Mouse (Mus musculus) midbrain, postnatal 0 days (tissue): ENCODE data around the gene Gabrb2. TPM values are rescaled to one million over a fixed set of nuclear protein-coding genes. Genes with fewer than 3 reads are reported as not detected.

Experiments used
- ATAC-seq: fragments of 200-750 bp; cut with Nextera tagmentation; 2 replicates; pipeline ENCODE4 v1.8.0; 2017; ENCODE audit warnings: moderate number of reproducible peaks, mild to moderate bottlenecking, moderate TSS enrichment, moderate library complexity; ENCODE audit not compliant: low FRiP score
- DNase-seq: peaks from one replicate; pipeline ENCODE4 v3.0.0-alpha.2; 2015; ENCODE audit warnings: low spot score
- H3K27ac ChIP-seq: fragments of 300-500 bp; sonication (generic); 2 replicates; pipeline ENCODE4 v1.5.1; 2014; ENCODE audit warnings: low read depth, mild to moderate bottlenecking, low read length, mixed read lengths
- H3K27me3 ChIP-seq: fragments of 300-500 bp; sonication (generic); 2 replicates; pipeline ENCODE4 v1.6.1; 2014; ENCODE audit warnings: low read length, control low read depth, mixed read lengths; ENCODE audit not compliant: insufficient read depth
- H3K36me3 ChIP-seq: fragments of 300-500 bp; sonication (generic); 2 replicates; pipeline ENCODE4 v1.6.1; 2014; ENCODE audit warnings: low read length, control low read depth, mixed read lengths; ENCODE audit not compliant: insufficient read depth
- H3K4me1 ChIP-seq: fragments of 300-500 bp; sonication (generic); 2 replicates; pipeline ENCODE4 v1.6.1; 2014; ENCODE audit warnings: mild to moderate bottlenecking, control low read depth, antibody characterized with exemption, low read length, mixed read lengths; ENCODE audit not compliant: insufficient read depth
- H3K4me2 ChIP-seq: fragments of 300-500 bp; sonication (generic); 2 replicates; pipeline ENCODE4 v1.6.1; 2014; ENCODE audit warnings: low read depth, mild to moderate bottlenecking, low read length, mixed read lengths; ENCODE audit not compliant: poor library complexity, severe bottlenecking
- H3K4me3 ChIP-seq: fragments of 300-500 bp; sonication (generic); 2 replicates; pipeline ENCODE4 v1.5.1; 2014; ENCODE audit warnings: low read depth, mild to moderate bottlenecking, low read length, moderate library complexity
- H3K9ac ChIP-seq: fragments of 300-500 bp; sonication (generic); replicated peaks from 2 replicates; pipeline ENCODE4 v1.6.1; 2014; ENCODE audit warnings: mild to moderate bottlenecking, low read length, moderate library complexity, mixed read lengths; ENCODE audit not compliant: poor library complexity, severe bottlenecking
- H3K9me3 ChIP-seq: fragments of 300-500 bp; sonication (generic); 2 replicates; pipeline ENCODE4 v1.6.1; 2016; ENCODE audit warnings: low read length, control low read depth
- CTCF ChIP-seq: IDR thresholded peaks from 2 replicates; pipeline ENCODE4 v1.5.1; 2016; ENCODE audit warnings: antibody characterized with exemption, mild to moderate bottlenecking
- WGBS: fragments of 180-500 bp; shearing (Covaris S2); extraction: QIAGEN DNeasy Blood & Tissue Kit; methylation state at CpG from one replicate; pipeline ENCODE4 v1.1.7; 2014; 5-methylcytosine and 5-hydroxymethylcytosine counted together
- polyA plus RNA-seq: library from polyadenylated mRNA; unstranded; fragments of >200 nt; fragmentation: Nextera tagmentation; extraction: Ambion mirVana; gene quantifications from 2 replicates; pipeline ENCODE4 v1.2.1, GENCODE M21; 2015
- total RNA-seq: library from RNA; depleted of rRNA; stranded (reverse); fragments of >200 nt; gene quantifications from 2 replicates; pipeline ENCODE4 v1.2.3, GENCODE M21; 2014

The Gabrb2 gene
- total and polyA plus RNA-seq, 2 experiments from 2014 or later, result 36.9 to 114 TPM

GRCm38 (mm10) chr11:42501166-42501565 lies 81.6 kb downstream of the Gabrb2 start:
- Histone ChIP-seq H3K4me2 (no peak overlapping the region), H3K9me3 (no peaks in the 10 kb centered on the region), H3K9ac (no peak overlapping the region), H3K27ac (no peak overlapping the region; the same call in 1 of the 2 replicates), H3K4me3 (no peak overlapping the region), H3K4me1 (no peaks in the 10 kb centered on the region), H3K27me3 (no peaks in the 10 kb centered on the region), H3K36me3 (no peaks in the 10 kb centered on the region)
- DNase-seq, result no peak
- no peak for ATAC-seq
- TF ChIP-seq CTCF, result no peak

GRCm38 (mm10) chr11:42505436-42505835 lies 85.9 kb downstream of the Gabrb2 start:
- no peak for ATAC-seq
- no peak for TF ChIP-seq CTCF

DNA sequence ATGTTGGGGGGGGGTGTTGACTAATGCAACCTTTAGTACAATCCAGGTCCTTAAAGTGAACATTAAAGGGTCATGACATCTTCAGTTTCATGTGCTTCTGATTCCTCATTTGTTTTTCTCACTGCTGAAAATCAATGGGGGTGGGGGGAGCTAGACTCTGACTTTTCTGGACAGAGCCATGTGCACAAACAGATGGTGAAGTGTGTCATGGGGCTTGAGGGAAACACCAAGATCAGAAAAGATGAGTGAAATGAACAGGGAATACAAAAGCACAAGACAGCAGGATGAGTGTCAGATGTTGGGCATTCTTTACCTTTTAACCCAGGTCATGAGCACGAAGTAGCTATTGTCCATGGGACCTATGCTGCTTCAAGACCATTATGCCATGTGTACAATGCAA lies 86.4 kb downstream of the Gabrb2 start:
- no peaks in the 10 kb centered on the region for H3K27me3 ChIP-seq
- H3K36me3 ChIP-seq, result no peaks in the 10 kb centered on the region
- H3K4me2 ChIP-seq, result no peak overlapping the region
- no peak overlapping the region for H3K4me3 ChIP-seq
- no peak overlapping the region for H3K9ac ChIP-seq
- no peaks in the 10 kb centered on the region for H3K9me3 ChIP-seq
- 72% methylated on average over 1 of the region's 1 CpGs for whole genome bisulfite sequencing
- no peaks in the 10 kb centered on the region for H3K4me1 ChIP-seq
- DNase-seq (no peak), ATAC-seq (no peak)
- H3K27ac ChIP-seq, result no peak overlapping the region
- no peak for TF ChIP-seq CTCF

More at GRCm38 (mm10) chr11:42505436-42505835, 85.9 kb downstream of the Gabrb2 start:
- WGBS, result 72% methylated on average over 2 of the region's 2 CpGs
- no peak overlapping the region for H3K9ac ChIP-seq
- no peak overlapping the region for H3K4me2 ChIP-seq
- H3K27me3 ChIP-seq, result no peaks in the 10 kb centered on the region
- H3K27ac ChIP-seq, result no peak overlapping the region
- H3K4me3 ChIP-seq, result no peak overlapping the region
- DNase-seq, result no peak
- H3K4me1 ChIP-seq, result no peaks in the 10 kb centered on the region
- H3K36me3 ChIP-seq, result no peaks in the 10 kb centered on the region
- no peaks in the 10 kb centered on the region for H3K9me3 ChIP-seq

- Histone ChIP-seq H3K9me3 (no peaks in the 10 kb centered on the region), H3K36me3 (no peaks in the 10 kb centered on the region), H3K27ac (no peak overlapping the region), H3K4me3 (no peak overlapping the region), H3K4me1 (no peaks in the 10 kb centered on the region), H3K27me3 (no peaks in the 10 kb centered on the region), H3K9ac (no peak overlapping the region), H3K4me2 (no peak overlapping the region)
- ATAC-seq (no peak), DNase-seq (no peak)
- WGBS, result 89% methylated on average over 2 of the region's 2 CpGs
- TF ChIP-seq CTCF, result no peak
These were observed 102.4 kb downstream of the Gabrb2 start for GRCm38 (mm10) chr11:42521960-42522359.

DNA sequence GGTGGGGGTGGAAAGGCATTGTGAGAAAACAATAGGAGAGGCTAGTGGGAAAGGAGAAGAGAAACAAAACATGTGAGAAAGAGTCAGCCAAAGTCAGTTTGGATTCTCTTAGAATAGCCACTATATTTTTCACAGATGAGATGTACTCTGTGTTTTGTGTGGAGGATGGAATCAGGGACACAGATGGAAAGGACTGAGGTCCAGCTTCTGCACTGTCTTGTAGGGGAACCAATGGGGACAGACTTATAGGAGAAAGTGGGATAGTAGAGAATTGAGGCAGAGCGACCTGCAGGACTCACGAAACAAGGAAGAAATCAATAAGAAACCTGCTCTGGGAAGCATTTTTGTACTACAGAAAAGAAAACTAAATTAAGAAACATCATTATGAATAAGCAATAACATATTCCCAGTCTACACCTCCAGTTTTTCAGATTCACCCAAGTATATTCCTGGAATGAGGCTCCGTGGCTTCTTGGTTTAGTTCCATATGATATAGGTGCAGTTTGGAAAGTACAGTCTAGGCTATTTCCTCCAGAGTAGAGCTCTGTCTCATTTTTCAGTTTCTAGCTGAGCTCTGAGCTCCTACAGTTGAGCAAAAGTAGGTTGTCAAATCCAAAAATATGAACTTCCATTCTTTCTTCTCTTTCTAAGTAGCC lies 108.8 kb downstream of the Gabrb2 start:
- no peak for ATAC-seq
- no peak for DNase-seq
- no peak overlapping the region for H3K27ac ChIP-seq
- no peak overlapping the region for H3K9ac ChIP-seq
- TF ChIP-seq CTCF, result no peak
- no peaks in the 10 kb centered on the region for H3K4me1 ChIP-seq
- no peaks in the 10 kb centered on the region for H3K36me3 ChIP-seq
- H3K4me3 ChIP-seq, result no peak overlapping the region
- H3K4me2 ChIP-seq, result no peak overlapping the region
- H3K9me3 ChIP-seq, result no peaks in the 10 kb centered on the region
- no peaks in the 10 kb centered on the region for H3K27me3 ChIP-seq
- WGBS, result 89% methylated on average over 3 of the region's 3 CpGs

- H3K36me3 ChIP-seq, result no peaks in the 10 kb centered on the region
These were observed 113.0 kb downstream of the Gabrb2 start for GRCm38 (mm10) chr11:42532577-42532976.

More at GRCm38 (mm10) chr11:42532577-42532976, 113.0 kb downstream of the Gabrb2 start:
- peak; percentile 8 for DNase-seq
- Histone ChIP-seq H3K4me2 (no peak overlapping the region), H3K4me1 (no peaks in the 10 kb centered on the region), H3K27ac (no peak overlapping the region), H3K9ac (no peak overlapping the region), H3K9me3 (no peaks in the 10 kb centered on the region), H3K27me3 (no peaks in the 10 kb centered on the region), H3K4me3 (no peak overlapping the region)
- ATAC-seq, result no peak
- 32% methylated on average over 2 of the region's 2 CpGs for WGBS
- no peak for TF ChIP-seq CTCF
